Mouse (Mus musculus) C2C12 (cell line): ENCODE data around the gene Pgbd1.

Source experiments
- CTCF ChIP-seq: IDR thresholded peaks from one replicate; pipeline ENCODE4 v1.5.1; 2011; ENCODE audit not compliant: control insufficient read depth, insufficient read depth, insufficient read length
- FOSL1 ChIP-seq: IDR thresholded peaks from one replicate; pipeline ENCODE4 v1.8.0; 2011; ENCODE audit warnings: mild to moderate bottlenecking, low read length; ENCODE audit not compliant: poor library complexity, insufficient read depth, severe bottlenecking
- MAX ChIP-seq: IDR thresholded peaks from one replicate; pipeline ENCODE4 v1.6.1; 2011; ENCODE audit warnings: mild to moderate bottlenecking, control low read depth
- MYOD1 ChIP-seq: IDR thresholded peaks from one replicate; pipeline ENCODE4 v1.6.1; 2011; ENCODE audit warnings: low read depth; ENCODE audit not compliant: control insufficient read depth, insufficient read length

DNA sequence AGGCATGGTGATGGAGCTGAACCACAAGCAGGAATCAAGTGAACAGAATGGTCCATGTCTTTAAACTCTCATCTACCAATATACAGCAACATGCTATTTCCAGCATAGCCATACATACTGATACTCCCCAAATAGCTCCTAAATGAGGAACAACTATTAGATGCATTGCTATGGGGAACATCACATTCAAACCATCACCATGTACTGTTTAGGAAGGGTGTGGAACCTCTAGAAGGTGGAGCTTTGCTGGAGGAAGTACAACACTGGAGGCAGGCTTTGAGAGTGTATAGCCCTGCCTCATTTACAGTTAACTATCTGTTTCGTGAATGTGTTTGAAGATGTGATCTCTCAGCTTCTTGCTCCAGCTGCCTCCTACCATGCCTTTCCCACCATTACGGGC lies 63.1 kb downstream of the Pgbd1 start:
- no peak for TF ChIP-seq CTCF
- no peak for TF ChIP-seq MAX
- no peak for TF ChIP-seq MYOD1
- no peak for TF ChIP-seq FOSL1
